Mouse (Mus musculus): ENCODE measurements at regions not wholly inside any gene's neighbourhood (a gene's known extent, or its start where the extent isn't known, plus 50 kb on each side); places are given as distances from the start of the nearest gene placed in this dataset.
A peak's percentile ranks its signal among the peaks of the same experiment; 100 is the strongest.

GRCm38 (mm10) chr4:142439450-142440183, 200.4 kb upstream of the Kazn start:
- Histone ChIP-seq H3K27me3 (ENCODE audit: insufficient read depth, low read length) (no peaks in the 10 kb centered on the region), H3K27ac (no peak overlapping the region), H3K4me1 (ENCODE audit: insufficient read depth, low read length) (0 out of 2 replicates have a peak, but pooled peaks cover 5% of the 10 kb centered on the region), H3K9me3 (ENCODE audit: low read length) (no peaks in the 10 kb centered on the region), H3K4me3 (ENCODE audit: low read length) (no peak overlapping the region), H3K9ac (replicated peaks; ENCODE audit: low read length) (no peak overlapping the region), H3K36me3 (ENCODE audit: insufficient read depth, low read length) (no peaks in the 10 kb centered on the region), H3K4me2 (ENCODE audit: low read depth, low read length) (no peak overlapping the region)
- no peak for TF ChIP-seq CTCF (IDR thresholded peaks at IDR 0.05; ENCODE audit: low read depth)
- DNase-seq (ENCODE audit: low spot score) (no peak), ATAC-seq (no peak)
- WGBS, result 56% methylated on average over 9 of the region's 9 CpGs

GRCm38 (mm10) chr4:142424596-142424995, 185.4 kb upstream of the Kazn start:
- Histone ChIP-seq H3K9ac (replicated peaks; ENCODE audit: low read length) (no peak overlapping the region), H3K9me3 (ENCODE audit: low read length) (no peaks in the 10 kb centered on the region), H3K36me3 (ENCODE audit: insufficient read depth, low read length) (no peaks in the 10 kb centered on the region), H3K4me3 (ENCODE audit: low read length) (no peak overlapping the region), H3K27me3 (ENCODE audit: insufficient read depth, low read length) (no peaks in the 10 kb centered on the region), H3K27ac (no peak overlapping the region), H3K4me1 (ENCODE audit: insufficient read depth, low read length) (no peaks in the 10 kb centered on the region), H3K4me2 (ENCODE audit: low read depth, low read length) (no peak overlapping the region)
- ATAC-seq, result no peak
- DNase-seq (ENCODE audit: low spot score), result no peak
- TF ChIP-seq CTCF (IDR thresholded peaks at IDR 0.05; ENCODE audit: low read depth), result no peak
- 48% methylated on average over 3 of the region's 3 CpGs for WGBS

GRCm38 (mm10) chr4:142420427-142420826, 181.2 kb upstream of the Kazn start:
- DNase-seq (ENCODE audit: low spot score) (no peak), ATAC-seq (no peak)
- H3K4me3 ChIP-seq (ENCODE audit: low read length), result no peak overlapping the region
- H3K4me2 ChIP-seq (ENCODE audit: low read depth, low read length), result no peak overlapping the region
- no peaks in the 10 kb centered on the region for H3K27me3 ChIP-seq (ENCODE audit: insufficient read depth, low read length)
- H3K27ac ChIP-seq, result no peak overlapping the region
- TF ChIP-seq CTCF (IDR thresholded peaks at IDR 0.05; ENCODE audit: low read depth), result no peak
- WGBS, result 35% methylated on average over 7 of the region's 7 CpGs
- no peaks in the 10 kb centered on the region for H3K9me3 ChIP-seq (ENCODE audit: low read length)
- no peaks in the 10 kb centered on the region for H3K4me1 ChIP-seq (ENCODE audit: insufficient read depth, low read length)
- H3K9ac ChIP-seq (replicated peaks; ENCODE audit: low read length), result no peak overlapping the region
- no peaks in the 10 kb centered on the region for H3K36me3 ChIP-seq (ENCODE audit: insufficient read depth, low read length)

GRCm38 (mm10) chr4:142414874-142415273, 175.7 kb upstream of the Kazn start:
- ATAC-seq (peak; percentile 21; the same call in 1 of the 2 replicates), DNase-seq (ENCODE audit: low spot score) (peak; percentile 56)
- no peak overlapping the region for H3K4me3 ChIP-seq (ENCODE audit: low read length)
- H3K9me3 ChIP-seq (ENCODE audit: low read length), result no peaks in the 10 kb centered on the region
- no peak overlapping the region for H3K9ac ChIP-seq (replicated peaks; ENCODE audit: low read length)
- H3K36me3 ChIP-seq (ENCODE audit: insufficient read depth, low read length), result no peaks in the 10 kb centered on the region
- no peaks in the 10 kb centered on the region for H3K27me3 ChIP-seq (ENCODE audit: insufficient read depth, low read length)
- no peak overlapping the region for H3K27ac ChIP-seq
- 75% methylated on average over 5 of the region's 5 CpGs for WGBS
- TF ChIP-seq CTCF (IDR thresholded peaks at IDR 0.05; ENCODE audit: low read depth), result peak; percentile 54
- H3K4me2 ChIP-seq (ENCODE audit: low read depth, low read length), result no peak overlapping the region
- peaks cover 5% of the 10 kb centered on the region; the same call in 1 of the 2 replicates for H3K4me1 ChIP-seq (ENCODE audit: insufficient read depth, low read length)

GRCm38 (mm10) chr4:142411792-142412191, 172.6 kb upstream of the Kazn start:
- no peaks in the 10 kb centered on the region for H3K36me3 ChIP-seq (ENCODE audit: insufficient read depth, low read length)
- H3K4me2 ChIP-seq (ENCODE audit: low read depth, low read length), result no peak overlapping the region; the same call in 1 of the 2 replicates
- H3K4me1 ChIP-seq (ENCODE audit: insufficient read depth, low read length), result peaks cover 13% of the 10 kb centered on the region; the same call in 1 of the 2 replicates
- H3K9ac ChIP-seq (replicated peaks; ENCODE audit: low read length), result no peak overlapping the region
- no peaks in the 10 kb centered on the region for H3K9me3 ChIP-seq (ENCODE audit: low read length)
- peak; percentile 58 for TF ChIP-seq CTCF (IDR thresholded peaks at IDR 0.05; ENCODE audit: low read depth)
- H3K4me3 ChIP-seq (ENCODE audit: low read length), result no peak overlapping the region
- H3K27ac ChIP-seq, result peak overlapping the region; percentile 58
- DNase-seq (ENCODE audit: low spot score) (no peak), ATAC-seq (no peak)
- WGBS, result 90% methylated on average over 5 of the region's 5 CpGs
- H3K27me3 ChIP-seq (ENCODE audit: insufficient read depth, low read length), result no peaks in the 10 kb centered on the region

GRCm38 (mm10) chr4:142410596-142411573, 171.7 kb upstream of the Kazn start:
- WGBS, result 43% methylated on average over 26 of the region's 26 CpGs
- peak; percentile 67 for ATAC-seq
- H3K4me2 ChIP-seq (ENCODE audit: low read depth, low read length), result peak overlapping the region; percentile 37

More at GRCm38 (mm10) chr4:142410596-142411573, 171.7 kb upstream of the Kazn start:
- Histone ChIP-seq H3K36me3 (ENCODE audit: insufficient read depth, low read length) (no peaks in the 10 kb centered on the region), H3K4me1 (ENCODE audit: insufficient read depth, low read length) (peaks cover 13% of the 10 kb centered on the region; the same call in 1 of the 2 replicates), H3K9ac (replicated peaks; ENCODE audit: low read length) (no peak overlapping the region), H3K27me3 (ENCODE audit: insufficient read depth, low read length) (no peaks in the 10 kb centered on the region), H3K27ac (peak overlapping the region; percentile 58), H3K9me3 (ENCODE audit: low read length) (no peaks in the 10 kb centered on the region), H3K4me3 (ENCODE audit: low read length) (no peak overlapping the region)
- TF ChIP-seq CTCF (IDR thresholded peaks at IDR 0.05; ENCODE audit: low read depth), result no peak
- DNase-seq (ENCODE audit: low spot score), result peak; percentile 86

Measured in hindbrain, postnatal 0 days (tissue).